Mouse (Mus musculus) erythroblast, embryonic 14.5 days (primary cell): ENCODE results near the gene 4930402H24Rik.

Source experiments
- GATA1 ChIP-seq: IDR thresholded peaks from 2 replicates; pipeline ENCODE4 v1.6.1; 2012; ENCODE audit warnings: low read length, inconsistent platforms, mixed read lengths
- TAL1 ChIP-seq: IDR thresholded peaks from 3 replicates; pipeline ENCODE4 v1.6.1; 2012; ENCODE audit warnings: low read length, inconsistent platforms, mixed read lengths

GRCm38 (mm10) chr2:130728906-130729585, 177.2 kb downstream of the 4930402H24Rik start:
- TF ChIP-seq GATA1, result no peak
- TF ChIP-seq TAL1, result no peak
